Mouse (Mus musculus) spleen, adult 2 months (tissue): ENCODE data around the gene Mapre3.

ENCODE experiments used
- CTCF ChIP-seq: fragments of 200-500 bp; IDR thresholded peaks from 2 replicates; pipeline ENCODE4 v1.5.1; 2011; ENCODE audit warnings: mild to moderate bottlenecking, inconsistent platforms; ENCODE audit not compliant: insufficient read depth, insufficient read length, insufficient replicate concordance; ENCODE audit errors: extremely low read depth
- POLR2A ChIP-seq: fragments of 200-500 bp; IDR thresholded peaks from 2 replicates; pipeline ENCODE4 v1.6.1; 2011; ENCODE audit warnings: low read depth, low read length, inconsistent platforms

DNA sequence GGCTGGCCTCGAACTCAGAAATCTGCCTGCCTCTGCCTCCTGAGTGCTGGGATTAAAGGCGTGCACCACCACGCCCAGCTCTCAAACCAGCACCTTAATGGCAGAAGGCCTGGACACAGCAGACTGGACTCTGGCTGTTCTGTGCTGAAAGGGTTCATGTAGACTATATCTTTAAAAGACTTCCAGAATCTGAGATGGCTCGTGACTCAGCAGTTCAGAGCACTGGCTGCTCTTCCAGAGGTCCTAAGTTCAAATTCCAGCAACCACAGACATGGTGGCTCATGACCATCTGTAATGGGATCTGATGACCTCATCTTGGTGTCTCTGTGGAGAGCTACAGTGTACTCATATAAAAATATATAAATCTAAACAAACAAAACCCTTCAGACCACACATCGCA lies 87.4 kb downstream of the Mapre3 start:
- no peak for TF ChIP-seq CTCF
- TF ChIP-seq POLR2A = no peak
